Mouse (Mus musculus): ENCODE data around the gene Ptrh1. TPM values are rescaled to one million over a fixed set of nuclear protein-coding genes. Genes with fewer than 3 reads are reported as not detected.
A peak's percentile ranks its signal among the peaks of the same experiment; 100 is the strongest.

The Ptrh1 gene
- polyA plus RNA-seq, 1 experiment = 10.4 TPM

- DNase-seq (ENCODE audit: low spot score) = peak; percentile 85
Measured at GRCm38 (mm10) chr2:32757056-32757845, 18.3 kb upstream of the Ptrh1 start, which contains the start of gene Tor2a. Gene Tor2a (plus strand): TSS chr2:32757234.

- DNase-seq (ENCODE audit: low spot score) = no peak
Measured at GRCm38 (mm10) chr2:32758503-32758902, 17.1 kb upstream of the Ptrh1 start.

- DNase-seq (ENCODE audit: low spot score) = no peak
Measured at GRCm38 (mm10) chr2:32759001-32759400, 16.6 kb upstream of the Ptrh1 start.

- DNase-seq (ENCODE audit: low spot score) = no peak
Measured at GRCm38 (mm10) chr2:32761361-32761760, 14.2 kb upstream of the Ptrh1 start.

- DNase-seq (ENCODE audit: low spot score) = no peak
Measured at GRCm38 (mm10) chr2:32761859-32762258, 13.7 kb upstream of the Ptrh1 start.

GRCm38 (mm10) chr2:32763353-32763752, 12.2 kb upstream of the Ptrh1 start:
- no peak for DNase-seq (ENCODE audit: low spot score)

- no peak for DNase-seq (ENCODE audit: low spot score)
Measured at GRCm38 (mm10) chr2:32767241-32767640, 8.3 kb upstream of the Ptrh1 start.

GRCm38 (mm10) chr2:32768661-32769285, 6.8 kb upstream of the Ptrh1 start:
- no peak for DNase-seq (ENCODE audit: low spot score)

GRCm38 (mm10) chr2:32769327-32770085, 6.1 kb upstream of the Ptrh1 start:
- DNase-seq (ENCODE audit: low spot score) = no peak

- DNase-seq (ENCODE audit: low spot score) = no peak
Measured at GRCm38 (mm10) chr2:32771886-32772285, 3.7 kb upstream of the Ptrh1 start.

GRCm38 (mm10) chr2:32772626-32773279, 2.8 kb upstream of the Ptrh1 start:
- DNase-seq (ENCODE audit: low spot score) = no peak

GRCm38 (mm10) chr2:32776192-32776591, 606 bp downstream of the Ptrh1 start:
- no peak for DNase-seq (ENCODE audit: low spot score)

- DNase-seq (ENCODE audit: low spot score) = no peak
Measured at GRCm38 (mm10) chr2:32778081-32778480, 2.5 kb downstream of the Ptrh1 start.

GRCm38 (mm10) chr2:32779131-32779530, 3.5 kb downstream of the Ptrh1 start:
- peak; percentile 49 for DNase-seq (ENCODE audit: low spot score)

- no peak for DNase-seq (ENCODE audit: low spot score)
Measured at GRCm38 (mm10) chr2:32779714-32780113, 4.1 kb downstream of the Ptrh1 start.

- no peak for DNase-seq (ENCODE audit: low spot score)
Measured at GRCm38 (mm10) chr2:32781710-32782109, 6.1 kb downstream of the Ptrh1 start.

GRCm38 (mm10) chr2:32784048-32784681, 8.6 kb downstream of the Ptrh1 start, which contains the start of gene Cfap157:
Gene Cfap157 (minus strand): TSS chr2:32784428.
- DNase-seq (ENCODE audit: low spot score) = no peak

- no peak for DNase-seq (ENCODE audit: low spot score)
Measured at GRCm38 (mm10) chr2:32787176-32787575, 11.6 kb downstream of the Ptrh1 start.

- no peak for DNase-seq (ENCODE audit: low spot score)
Measured at GRCm38 (mm10) chr2:32788581-32788980, 13.0 kb downstream of the Ptrh1 start.

- no peak for DNase-seq (ENCODE audit: low spot score)
Measured at GRCm38 (mm10) chr2:32791297-32791696, 15.7 kb downstream of the Ptrh1 start.

GRCm38 (mm10) chr2:32795748-32796418, 20.3 kb downstream of the Ptrh1 start:
- no peak for DNase-seq (ENCODE audit: low spot score)
